Mouse (Mus musculus): ENCODE measurements around the gene Slc1a3. TPM values are rescaled to one million over a fixed set of nuclear protein-coding genes. Genes with fewer than 3 reads are reported as not detected.
"Not testable (repeated sequence)": the region's sequence is repeated elsewhere in the genome, so short reads cannot be mapped to it uniquely, and the experiment has no call there.

Slc1a3 gene
- polyA plus RNA-seq, 1 experiment from 2014 or later, result 1.5 TPM

GRCm38 (mm10) chr15:8706178-8706577 is 4.4 kb downstream of the Slc1a3 start:
- Histone ChIP-seq H3K4me3 (replicated peaks) (no peak overlapping the region), H3K9ac (no peak overlapping the region), H3K36me3 (no peaks in the 10 kb centered on the region), H3K4me2 (no peak overlapping the region), H3K9me3 (replicated peaks) (no peaks in the 10 kb centered on the region), H3K27ac (no peak overlapping the region), H3K27me3 (peaks cover 27% of the 10 kb centered on the region), H3K4me1 (replicated peaks) (peaks cover 19% of the 10 kb centered on the region; the same call in 1 of the 2 replicates)
- 56% methylated on average over 4 of the region's 4 CpGs for WGBS (ENCODE audit: insufficient replicate concordance)
- DNase-seq, result no peak
- ATAC-seq (ENCODE audit: low read depth), result no peak

- not testable (repeated sequence) for H3K36me3 ChIP-seq; H3K9ac ChIP-seq; H3K27ac ChIP-seq; ATAC-seq (ENCODE audit: low read depth); DNase-seq; H3K9me3 ChIP-seq (replicated peaks); H3K4me3 ChIP-seq (replicated peaks); H3K4me2 ChIP-seq
- 78% methylated on average over 1 of the region's 1 CpGs for WGBS (ENCODE audit: insufficient replicate concordance)
- Histone ChIP-seq H3K4me1 (replicated peaks) (peaks cover 15% of the 10 kb centered on the region; the same call in 1 of the 2 replicates), H3K27me3 (peaks cover 22% of the 10 kb centered on the region)
Observed at GRCm38 (mm10) chr15:8705560-8705959, 5.0 kb downstream of the Slc1a3 start.

GRCm38 (mm10) chr15:8697976-8698375 is 12.6 kb downstream of the Slc1a3 start:
- Histone ChIP-seq H3K27me3 (no peaks in the 10 kb centered on the region), H3K4me2 (no peak overlapping the region), H3K27ac (no peak overlapping the region), H3K4me3 (replicated peaks) (no peak overlapping the region), H3K9me3 (replicated peaks) (no peaks in the 10 kb centered on the region), H3K9ac (no peak overlapping the region), H3K4me1 (replicated peaks) (0 out of 2 replicates have a peak, but pooled peaks cover 4% of the 10 kb centered on the region), H3K36me3 (no peaks in the 10 kb centered on the region)
- DNase-seq (no peak), ATAC-seq (ENCODE audit: low read depth) (no peak)
- WGBS (ENCODE audit: insufficient replicate concordance), result 60% methylated on average over 3 of the region's 3 CpGs

DNA sequence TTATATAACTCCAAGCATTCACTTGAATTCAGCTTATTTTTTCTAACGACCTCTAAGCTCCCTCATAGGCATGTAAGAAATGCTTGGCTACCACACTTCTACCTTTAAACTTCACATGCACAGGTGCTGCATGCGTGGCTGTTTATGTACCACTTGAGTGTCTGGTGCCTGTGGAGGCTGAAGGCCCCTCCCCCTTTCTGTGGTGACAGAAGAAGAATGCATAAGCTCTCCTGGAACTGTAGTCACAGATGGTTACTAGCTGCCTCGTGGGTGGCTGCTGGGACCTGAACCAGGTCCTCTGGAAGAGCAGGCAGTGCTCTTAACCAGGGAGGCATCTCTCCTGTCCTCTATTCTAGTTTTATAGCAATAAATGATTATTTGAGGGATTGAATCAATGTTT is 13.1 kb downstream of the Slc1a3 start:
- Histone ChIP-seq H3K27me3 (no peaks in the 10 kb centered on the region), H3K9ac (no peak overlapping the region), H3K4me2 (no peak overlapping the region), H3K27ac (no peak overlapping the region), H3K4me1 (replicated peaks) (0 out of 2 replicates have a peak, but pooled peaks cover 4% of the 10 kb centered on the region), H3K4me3 (replicated peaks) (no peak overlapping the region), H3K36me3 (no peaks in the 10 kb centered on the region), H3K9me3 (replicated peaks) (no peaks in the 10 kb centered on the region)
- no peak for ATAC-seq (ENCODE audit: low read depth)
- DNase-seq, result no peak
- WGBS (ENCODE audit: insufficient replicate concordance), result 55% methylated on average over 3 of the region's 3 CpGs

DNA sequence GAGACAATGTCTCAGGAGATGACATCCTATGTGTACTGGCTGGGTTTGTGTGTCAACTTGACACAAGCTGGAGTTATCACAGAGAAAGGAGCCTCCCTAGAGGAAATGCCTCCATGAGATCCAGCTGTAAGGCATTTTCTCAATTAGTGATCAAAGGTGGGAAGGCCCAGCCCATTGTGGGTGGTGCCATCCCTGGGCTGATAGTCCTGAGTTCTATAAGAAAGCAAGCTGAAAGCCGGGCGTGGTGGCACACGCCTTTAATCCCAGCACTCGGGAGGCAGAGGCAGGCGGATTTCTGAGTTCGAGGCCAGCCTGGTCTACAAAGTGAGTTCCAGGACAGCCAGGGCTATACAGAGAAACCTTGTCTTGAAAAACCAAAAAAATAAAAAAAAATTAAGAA is 20.4 kb downstream of the Slc1a3 start:
- not testable (repeated sequence) for H3K4me2 ChIP-seq; H3K27me3 ChIP-seq; ATAC-seq (ENCODE audit: low read depth); H3K9me3 ChIP-seq (replicated peaks); H3K9ac ChIP-seq; H3K4me1 ChIP-seq (replicated peaks); H3K4me3 ChIP-seq (replicated peaks); H3K27ac ChIP-seq; H3K36me3 ChIP-seq; DNase-seq
- 72% methylated on average over 6 of the region's 6 CpGs for WGBS (ENCODE audit: insufficient replicate concordance)

GRCm38 (mm10) chr15:8686846-8687245 is 23.7 kb downstream of the Slc1a3 start:
- DNase-seq (no peak), ATAC-seq (ENCODE audit: low read depth) (no peak)
- 74% methylated on average over 4 of the region's 4 CpGs for WGBS (ENCODE audit: insufficient replicate concordance)

GRCm38 (mm10) chr15:8685506-8685905 is 25.1 kb downstream of the Slc1a3 start:
- H3K27ac ChIP-seq, result no peak overlapping the region
- H3K27me3 ChIP-seq, result no peaks in the 10 kb centered on the region
- no peak overlapping the region for H3K4me3 ChIP-seq (replicated peaks)
- H3K36me3 ChIP-seq, result no peaks in the 10 kb centered on the region
- no peaks in the 10 kb centered on the region for H3K4me1 ChIP-seq (replicated peaks)
- no peak overlapping the region for H3K4me2 ChIP-seq
- no peaks in the 10 kb centered on the region for H3K9me3 ChIP-seq (replicated peaks)
- no peak overlapping the region for H3K9ac ChIP-seq
- ATAC-seq (ENCODE audit: low read depth) (no peak), DNase-seq (no peak)
- 80% methylated on average over 7 of the region's 7 CpGs for WGBS (ENCODE audit: insufficient replicate concordance)

More at GRCm38 (mm10) chr15:8686846-8687245, 23.7 kb downstream of the Slc1a3 start:
- no peaks in the 10 kb centered on the region for H3K4me1 ChIP-seq (replicated peaks)
- H3K4me2 ChIP-seq, result no peak overlapping the region
- no peak overlapping the region for H3K9ac ChIP-seq
- no peaks in the 10 kb centered on the region for H3K36me3 ChIP-seq
- H3K27me3 ChIP-seq, result no peaks in the 10 kb centered on the region
- no peaks in the 10 kb centered on the region for H3K9me3 ChIP-seq (replicated peaks)
- H3K4me3 ChIP-seq (replicated peaks), result no peak overlapping the region
- H3K27ac ChIP-seq, result no peak overlapping the region

DNA sequence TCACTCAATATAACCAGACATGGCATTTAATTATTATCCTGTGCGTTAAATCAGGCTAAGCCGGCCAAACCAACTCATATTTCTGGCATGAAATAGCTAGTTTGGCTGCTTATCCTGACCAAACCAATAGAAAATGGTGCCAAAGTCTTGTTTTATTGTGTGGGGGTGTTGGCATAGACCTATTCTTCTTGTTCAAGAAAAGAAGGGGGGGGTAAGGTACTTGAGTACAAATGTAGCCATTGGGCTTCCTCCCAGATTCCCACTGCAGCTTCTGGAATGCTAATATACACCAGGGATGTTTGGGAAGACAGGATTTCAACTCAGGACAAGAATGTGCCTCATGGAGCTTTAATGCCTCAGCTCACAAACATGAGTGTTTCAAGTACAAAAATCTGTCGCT is 26.3 kb downstream of the Slc1a3 start:
- Histone ChIP-seq H3K4me1 (replicated peaks) (no peaks in the 10 kb centered on the region), H3K36me3 (no peaks in the 10 kb centered on the region), H3K4me2 (no peak overlapping the region), H3K27ac (no peak overlapping the region), H3K27me3 (no peaks in the 10 kb centered on the region), H3K9ac (no peak overlapping the region), H3K9me3 (replicated peaks) (no peaks in the 10 kb centered on the region), H3K4me3 (replicated peaks) (no peak overlapping the region)
- ATAC-seq (ENCODE audit: low read depth) (no peak), DNase-seq (no peak)
- WGBS (ENCODE audit: insufficient replicate concordance), result 77% methylated on average over 3 of the region's 3 CpGs

GRCm38 (mm10) chr15:8682871-8683270 is 27.7 kb downstream of the Slc1a3 start:
- H3K27me3 ChIP-seq, result no peaks in the 10 kb centered on the region
- no peak overlapping the region for H3K4me2 ChIP-seq
- WGBS (ENCODE audit: insufficient replicate concordance), result 74% methylated on average over 3 of the region's 3 CpGs
- ATAC-seq (ENCODE audit: low read depth), result no peak
- no peaks in the 10 kb centered on the region for H3K36me3 ChIP-seq
- no peak for DNase-seq
- no peak overlapping the region for H3K9ac ChIP-seq
- no peak overlapping the region for H3K27ac ChIP-seq
- no peaks in the 10 kb centered on the region for H3K4me1 ChIP-seq (replicated peaks)
- H3K9me3 ChIP-seq (replicated peaks), result no peaks in the 10 kb centered on the region
- no peak overlapping the region for H3K4me3 ChIP-seq (replicated peaks)

DNA sequence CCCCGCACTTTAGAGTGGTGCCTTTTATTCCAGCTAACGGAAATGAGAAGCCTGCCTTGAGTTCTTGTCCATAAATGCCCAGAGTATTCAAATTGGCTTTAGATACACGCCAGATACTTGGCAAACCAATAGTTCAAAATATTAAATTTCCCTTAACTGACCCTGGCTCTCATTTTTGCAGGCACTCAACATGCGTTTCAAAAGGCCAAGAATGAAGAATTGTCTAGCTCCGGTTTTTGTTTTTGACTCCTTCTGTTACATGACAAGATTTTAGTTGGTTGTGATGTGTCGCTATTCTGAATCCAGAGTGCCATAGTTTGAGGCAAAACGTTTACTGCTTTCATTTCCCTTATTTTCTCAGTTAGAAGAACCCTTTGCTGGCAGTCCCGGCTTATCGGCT is 28.1 kb downstream of the Slc1a3 start:
- Histone ChIP-seq H3K4me3 (replicated peaks) (no peak overlapping the region), H3K9me3 (replicated peaks) (no peaks in the 10 kb centered on the region), H3K27ac (no peak overlapping the region), H3K4me2 (no peak overlapping the region), H3K36me3 (no peaks in the 10 kb centered on the region), H3K4me1 (replicated peaks) (no peaks in the 10 kb centered on the region), H3K9ac (no peak overlapping the region), H3K27me3 (no peaks in the 10 kb centered on the region)
- 69% methylated on average over 9 of the region's 9 CpGs for WGBS (ENCODE audit: insufficient replicate concordance)
- ATAC-seq (ENCODE audit: low read depth) (no peak), DNase-seq (no peak)

GRCm38 (mm10) chr15:8681971-8682370 is 28.6 kb downstream of the Slc1a3 start:
- H3K27me3 ChIP-seq, result no peaks in the 10 kb centered on the region
- H3K27ac ChIP-seq, result no peak overlapping the region
- no peaks in the 10 kb centered on the region for H3K9me3 ChIP-seq (replicated peaks)
- no peak overlapping the region for H3K4me3 ChIP-seq (replicated peaks)
- 78% methylated on average over 7 of the region's 7 CpGs for WGBS (ENCODE audit: insufficient replicate concordance)
- no peak overlapping the region for H3K4me2 ChIP-seq
- DNase-seq (no peak), ATAC-seq (ENCODE audit: low read depth) (no peak)
- no peaks in the 10 kb centered on the region for H3K36me3 ChIP-seq
- H3K4me1 ChIP-seq (replicated peaks), result no peaks in the 10 kb centered on the region
- H3K9ac ChIP-seq, result no peak overlapping the region

DNA sequence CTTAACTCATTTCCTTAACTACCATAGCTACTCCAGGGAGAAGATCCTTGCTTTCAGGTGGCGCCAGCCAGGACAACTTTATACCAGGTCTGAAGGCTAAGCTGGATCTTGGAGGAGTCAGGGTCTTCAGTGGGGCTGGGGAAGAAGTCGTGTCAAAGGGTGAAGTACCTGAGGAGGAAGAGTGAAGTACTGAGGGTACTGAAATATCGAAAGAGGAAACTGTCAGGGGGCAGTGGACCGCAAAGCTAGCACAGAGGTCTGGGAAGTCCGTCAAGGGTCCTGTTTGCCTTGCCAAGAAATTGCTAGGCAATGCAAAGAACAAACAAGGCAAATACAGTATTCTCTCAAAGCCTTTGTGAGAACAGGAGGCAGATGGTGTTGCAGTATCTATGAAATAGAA is 29.6 kb downstream of the Slc1a3 start:
- Histone ChIP-seq H3K4me3 (replicated peaks) (no peak overlapping the region), H3K27me3 (no peaks in the 10 kb centered on the region), H3K4me1 (replicated peaks) (no peaks in the 10 kb centered on the region), H3K9me3 (replicated peaks) (no peaks in the 10 kb centered on the region), H3K27ac (no peak overlapping the region), H3K4me2 (no peak overlapping the region), H3K9ac (no peak overlapping the region), H3K36me3 (no peaks in the 10 kb centered on the region)
- WGBS (ENCODE audit: insufficient replicate concordance), result 49% methylated on average over 5 of the region's 5 CpGs
- DNase-seq (no peak), ATAC-seq (ENCODE audit: low read depth) (no peak)

Data from liver, embryonic 13.5 days (tissue).